Mouse (Mus musculus): Measurements from ENCODE around the gene Grip1. TPM values are rescaled to one million over a fixed set of nuclear protein-coding genes. Genes with fewer than 3 reads are reported as not detected.
"Not testable (repeated sequence)": the region's sequence is repeated elsewhere in the genome, so short reads cannot be mapped to it uniquely, and the experiment has no call there.

Gene Grip1
- polyA plus RNA-seq, 1 experiment, result 0.13 TPM

DNA sequence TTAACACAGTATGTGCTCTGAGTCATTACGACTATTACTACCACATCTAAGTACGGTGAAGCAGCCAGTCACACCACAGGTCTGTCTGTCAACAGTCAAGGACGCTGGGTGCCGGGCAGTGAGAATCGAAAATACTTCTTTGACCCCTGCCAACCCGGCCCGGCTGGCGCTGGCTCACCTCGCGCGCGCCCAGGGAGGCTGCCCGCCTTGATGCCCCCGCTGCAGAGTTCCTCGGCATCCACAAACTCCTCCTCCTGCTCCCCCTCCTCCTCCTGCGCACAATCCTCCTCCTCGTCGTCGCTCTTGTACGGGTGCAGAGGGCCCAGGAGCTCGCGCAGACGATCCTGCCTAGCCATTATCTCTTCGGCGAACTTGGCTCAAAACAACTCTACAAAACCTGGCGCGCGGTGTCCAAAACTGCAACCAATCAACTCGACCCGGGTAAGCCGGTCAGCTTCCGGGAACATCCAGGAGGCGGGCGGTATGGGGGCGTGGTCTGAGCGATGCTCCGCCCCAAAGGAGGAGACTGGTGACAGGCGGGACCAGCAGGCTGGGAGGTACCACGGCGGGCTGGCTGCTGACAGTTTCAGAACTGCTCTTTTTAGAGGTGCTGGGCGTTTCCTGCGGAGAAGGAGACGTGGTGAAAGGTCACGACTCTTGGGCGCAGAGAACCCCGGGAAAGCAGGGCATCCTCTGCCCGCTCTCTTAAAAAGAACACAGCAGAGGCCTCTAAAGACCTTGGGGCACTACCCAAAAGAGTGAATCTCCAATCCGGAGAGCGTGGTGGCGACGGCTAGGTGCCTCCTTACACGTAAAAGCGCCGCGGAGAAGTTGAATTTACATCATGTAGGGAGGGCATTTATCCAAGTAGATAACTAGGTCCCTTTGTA, 659.1 kb downstream of the Grip1 start, which contains the start of gene Helb:
TSS of gene Helb (minus strand) at position 481 of the 890 bp plus-strand sequence.
- Histone ChIP-seq H3K4me3 (ENCODE audit: low read depth, low read length) (peak within 1 kb of the TSS; percentile 84), H3K36me3 (ENCODE audit: control insufficient read depth, insufficient read depth, low read length) (peaks cover 10% of the 10 kb centered on the region), H3K27ac (ENCODE audit: insufficient read depth, low read depth, low read length) (peak within 1 kb of the TSS; percentile 80), H3K4me1 (ENCODE audit: control insufficient read depth, insufficient read depth, insufficient read length, low read length) (no peaks in the 10 kb centered on the region; the same call in 1 of the 2 replicates), H3K27me3 (ENCODE audit: control insufficient read depth, insufficient read depth, low read length) (no peaks in the 10 kb centered on the region)
- WGBS, result under 1% methylated on average over 55 of the region's 55 CpGs
- TF ChIP-seq POLR2A (IDR thresholded peaks at IDR 0.05; ENCODE audit: low read depth, low read length) (peak; percentile 45; the same call in 1 of the 2 replicates), CTCF (IDR thresholded peaks at IDR 0.05; ENCODE audit: extremely low read depth, insufficient read length, insufficient replicate concordance, low read depth, low read length) (no peak)

DNA sequence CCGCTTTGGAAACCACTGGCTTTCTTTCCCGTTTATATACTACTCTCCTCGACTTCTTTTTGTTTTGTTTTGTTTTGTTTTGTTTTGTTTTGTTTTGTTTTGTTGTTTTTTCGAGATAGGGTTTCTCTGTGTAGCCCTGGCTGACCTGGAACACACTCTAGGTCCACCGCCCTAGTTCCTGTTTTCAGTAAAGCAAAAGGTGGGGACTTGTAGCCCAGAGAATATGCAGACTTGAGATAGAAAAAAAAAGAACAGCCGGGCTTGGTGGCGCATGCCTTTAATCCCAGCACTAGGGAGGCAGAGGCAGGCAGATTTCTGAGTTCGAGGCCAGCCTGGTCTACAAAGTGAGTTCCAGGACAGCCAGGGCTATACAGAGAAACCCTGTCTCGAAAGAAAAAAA, 659.9 kb downstream of the Grip1 start:
- H3K27me3 ChIP-seq (ENCODE audit: control insufficient read depth, insufficient read depth, low read length); H3K4me3 ChIP-seq (ENCODE audit: low read depth, low read length); H3K27ac ChIP-seq (ENCODE audit: insufficient read depth, low read depth, low read length); H3K4me1 ChIP-seq (ENCODE audit: control insufficient read depth, insufficient read depth, insufficient read length, low read length); H3K36me3 ChIP-seq (ENCODE audit: control insufficient read depth, insufficient read depth, low read length): not testable (repeated sequence)
- WGBS, result 48% methylated on average over 9 of the region's 9 CpGs

DNA sequence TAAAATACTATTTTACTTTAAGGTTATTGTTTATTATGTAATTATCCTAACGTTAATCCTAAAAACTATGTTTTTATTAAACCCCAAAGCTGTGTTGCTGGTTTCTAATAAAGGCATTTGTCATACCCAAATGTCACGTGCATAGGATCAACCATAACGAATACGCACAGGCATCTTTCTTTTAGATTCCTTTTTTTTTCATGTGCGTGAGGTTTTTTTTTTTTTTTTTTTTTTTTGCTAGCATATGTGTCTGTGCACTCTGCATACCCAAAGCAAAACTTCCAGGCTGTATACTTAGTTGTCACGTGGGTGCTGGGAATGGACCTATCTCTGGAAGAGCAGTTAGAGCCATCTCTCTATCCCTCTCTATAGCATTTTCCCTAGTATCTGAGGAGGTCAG, 660.4 kb downstream of the Grip1 start:
- TF ChIP-seq POLR2A (IDR thresholded peaks at IDR 0.05; ENCODE audit: low read depth, low read length) (no peak), CTCF (IDR thresholded peaks at IDR 0.05; ENCODE audit: extremely low read depth, insufficient read length, insufficient replicate concordance, low read depth, low read length) (no peak)
- 92% methylated on average over 6 of the region's 6 CpGs for WGBS

DNA sequence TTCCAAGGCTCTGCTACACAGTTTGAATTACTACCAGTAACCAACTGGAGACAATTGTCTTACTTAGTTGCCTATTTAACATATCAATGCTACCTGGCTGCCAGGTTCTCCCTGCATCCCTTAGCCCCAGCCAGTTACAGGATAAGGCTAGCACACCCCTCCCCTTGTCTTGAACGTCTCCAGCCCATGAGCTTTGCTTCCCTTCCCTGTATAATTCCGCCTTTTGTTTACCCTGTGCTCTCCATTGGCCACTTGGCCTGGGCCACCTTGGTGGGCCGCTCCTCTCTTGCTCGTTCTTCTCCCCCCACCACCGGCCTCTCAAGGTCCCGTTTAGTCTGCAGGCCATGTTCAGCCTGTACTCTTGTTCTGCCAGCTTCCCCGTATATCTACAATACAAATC, 660.9 kb downstream of the Grip1 start:
- H3K4me3 ChIP-seq (ENCODE audit: low read depth, low read length), result no peak overlapping the region
- H3K27me3 ChIP-seq (ENCODE audit: control insufficient read depth, insufficient read depth, low read length), result no peaks in the 10 kb centered on the region
- WGBS, result 74% methylated on average over 7 of the region's 7 CpGs
- no peak overlapping the region for H3K27ac ChIP-seq (ENCODE audit: insufficient read depth, low read depth, low read length)
- peaks cover 1% of the 10 kb centered on the region; the same call in 1 of the 2 replicates for H3K36me3 ChIP-seq (ENCODE audit: control insufficient read depth, insufficient read depth, low read length)
- H3K4me1 ChIP-seq (ENCODE audit: control insufficient read depth, insufficient read depth, insufficient read length, low read length), result no peaks in the 10 kb centered on the region; the same call in 1 of the 2 replicates
- TF ChIP-seq CTCF (IDR thresholded peaks at IDR 0.05; ENCODE audit: extremely low read depth, insufficient read length, insufficient replicate concordance, low read depth, low read length) (no peak), POLR2A (IDR thresholded peaks at IDR 0.05; ENCODE audit: low read depth, low read length) (no peak)

More for the DNA sequence above, 660.4 kb downstream of the Grip1 start:
- Histone ChIP-seq H3K27ac (ENCODE audit: insufficient read depth, low read depth, low read length) (no peak overlapping the region), H3K4me3 (ENCODE audit: low read depth, low read length) (no peak overlapping the region), H3K36me3 (ENCODE audit: control insufficient read depth, insufficient read depth, low read length) (peaks cover 3% of the 10 kb centered on the region), H3K27me3 (ENCODE audit: control insufficient read depth, insufficient read depth, low read length) (no peaks in the 10 kb centered on the region), H3K4me1 (ENCODE audit: control insufficient read depth, insufficient read depth, insufficient read length, low read length) (no peaks in the 10 kb centered on the region; the same call in 1 of the 2 replicates)

DNA sequence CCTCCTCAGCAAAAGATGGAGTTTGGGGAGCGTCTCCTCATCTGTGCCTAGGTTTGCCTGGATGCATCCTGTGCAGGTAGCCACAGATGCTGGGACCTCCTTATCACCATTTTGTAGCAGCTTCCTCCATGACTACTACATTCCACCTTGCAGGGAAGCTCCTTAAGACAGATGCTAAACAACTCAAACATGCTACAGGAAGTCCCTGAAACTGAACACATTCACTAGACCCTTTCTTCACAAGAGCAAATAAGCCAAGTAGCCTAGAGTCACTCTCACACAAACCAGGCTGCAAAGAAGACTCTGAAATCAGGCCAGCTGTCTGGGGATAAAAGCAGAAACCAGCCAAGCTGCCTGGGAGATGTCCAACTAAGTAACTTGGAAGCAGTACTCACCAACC, 661.6 kb downstream of the Grip1 start:
- Histone ChIP-seq H3K4me3 (ENCODE audit: low read depth, low read length) (no peak overlapping the region), H3K27me3 (ENCODE audit: control insufficient read depth, insufficient read depth, low read length) (no peaks in the 10 kb centered on the region), H3K4me1 (ENCODE audit: control insufficient read depth, insufficient read depth, insufficient read length, low read length) (no peaks in the 10 kb centered on the region; the same call in 1 of the 2 replicates), H3K27ac (ENCODE audit: insufficient read depth, low read depth, low read length) (no peak overlapping the region), H3K36me3 (ENCODE audit: control insufficient read depth, insufficient read depth, low read length) (0 out of 2 replicates have a peak, but pooled peaks cover 1% of the 10 kb centered on the region)
- 92% methylated on average over 1 of the region's 1 CpGs for WGBS
- no peak for TF ChIP-seq POLR2A (IDR thresholded peaks at IDR 0.05; ENCODE audit: low read depth, low read length)
- no peak for TF ChIP-seq CTCF (IDR thresholded peaks at IDR 0.05; ENCODE audit: extremely low read depth, insufficient read length, insufficient replicate concordance, low read depth, low read length)

DNA sequence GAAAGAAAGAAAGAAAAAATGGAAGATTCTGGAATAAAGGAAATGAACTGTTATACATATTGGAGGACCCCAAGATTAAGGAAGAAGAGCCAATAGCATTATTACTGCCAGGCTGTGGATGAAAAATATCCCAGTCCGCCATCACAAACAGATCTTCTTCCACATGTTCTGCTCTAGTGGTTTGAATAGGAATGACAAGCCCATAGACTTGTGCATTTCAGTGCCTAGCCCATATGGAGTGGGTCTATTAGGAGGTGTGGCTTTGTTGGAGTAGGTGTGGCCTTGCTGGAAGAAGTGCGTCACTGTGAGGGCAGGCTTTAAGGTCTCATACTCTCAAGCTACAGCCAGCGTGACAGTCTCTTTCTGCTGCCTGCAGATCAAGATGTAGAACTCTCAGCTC, 670.1 kb downstream of the Grip1 start:
- H3K36me3 ChIP-seq (ENCODE audit: control insufficient read depth, insufficient read depth, low read length), result no peaks in the 10 kb centered on the region
- no peak for TF ChIP-seq CTCF (IDR thresholded peaks at IDR 0.05; ENCODE audit: extremely low read depth, insufficient read length, insufficient replicate concordance, low read depth, low read length)
- no peak for TF ChIP-seq POLR2A (IDR thresholded peaks at IDR 0.05; ENCODE audit: low read depth, low read length)
- H3K27ac ChIP-seq (ENCODE audit: insufficient read depth, low read depth, low read length), result no peak overlapping the region
- 91% methylated on average over 3 of the region's 3 CpGs for WGBS
- H3K4me1 ChIP-seq (ENCODE audit: control insufficient read depth, insufficient read depth, insufficient read length, low read length), result no peaks in the 10 kb centered on the region
- H3K4me3 ChIP-seq (ENCODE audit: low read depth, low read length), result no peak overlapping the region
- H3K27me3 ChIP-seq (ENCODE audit: control insufficient read depth, insufficient read depth, low read length), result no peaks in the 10 kb centered on the region

DNA sequence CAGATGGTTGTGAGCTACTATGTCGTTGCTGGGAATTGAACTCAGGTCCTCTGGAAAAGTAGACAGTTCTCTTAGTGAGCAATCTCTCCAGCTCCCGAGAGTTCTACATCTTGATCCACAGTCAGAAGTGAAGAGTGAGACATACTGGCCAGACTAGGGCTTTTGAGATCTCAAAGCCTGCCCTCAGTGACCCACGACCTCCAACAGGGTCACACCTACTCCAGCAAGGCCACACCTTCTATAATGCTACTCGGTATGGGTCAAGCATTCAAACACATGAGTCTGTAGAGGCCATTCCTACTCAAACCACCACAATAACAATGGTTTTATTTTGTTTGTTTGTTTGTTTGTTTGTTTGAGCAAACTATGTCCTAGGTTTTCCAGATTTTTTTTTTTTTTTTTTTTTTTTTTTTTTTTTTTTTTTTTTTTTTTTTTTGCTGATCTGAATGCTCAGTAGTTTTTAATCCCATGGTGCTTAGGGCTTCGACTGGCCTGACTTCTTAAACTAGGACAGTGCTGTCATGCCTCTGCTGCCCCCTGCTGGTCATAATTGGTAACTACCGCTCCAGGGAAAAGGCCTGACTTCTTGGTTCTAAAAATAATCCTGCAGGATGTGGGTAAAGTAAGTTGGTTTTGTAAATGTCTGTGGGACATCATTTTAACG, 671.3 kb downstream of the Grip1 start:
- no peaks in the 10 kb centered on the region for H3K36me3 ChIP-seq (ENCODE audit: control insufficient read depth, insufficient read depth, low read length)

More for the DNA sequence above, 671.3 kb downstream of the Grip1 start:
- WGBS, result 47% methylated on average over 7 of the region's 7 CpGs
- no peak overlapping the region for H3K27ac ChIP-seq (ENCODE audit: insufficient read depth, low read depth, low read length)
- no peaks in the 10 kb centered on the region for H3K27me3 ChIP-seq (ENCODE audit: control insufficient read depth, insufficient read depth, low read length)
- H3K4me1 ChIP-seq (ENCODE audit: control insufficient read depth, insufficient read depth, insufficient read length, low read length), result no peaks in the 10 kb centered on the region
- TF ChIP-seq POLR2A (IDR thresholded peaks at IDR 0.05; ENCODE audit: low read depth, low read length) (no peak), CTCF (IDR thresholded peaks at IDR 0.05; ENCODE audit: extremely low read depth, insufficient read length, insufficient replicate concordance, low read depth, low read length) (peak; percentile 80; the same call in 1 of the 2 replicates)
- H3K4me3 ChIP-seq (ENCODE audit: low read depth, low read length), result no peak overlapping the region
